Comparison of ENCODE assay signal across 8 mouse cellular contexts in genomic region chr11:94629199-94629883, GRCm38 (mm10). TPM values are rescaled to one million over a fixed set of nuclear protein-coding genes. Genes with fewer than 3 reads are reported as not detected.
DNase-seq lines count a peak whose midpoint lies in the region; ATAC-seq and TF ChIP-seq lines count a peak whose summit lies in the region.

Gene Lrrc59, plus strand, starts transcription at chr11:94629767.

- WGBS in forebrain, embryonic 14.5 days, result 7% methylated on average over 40 of the region's 41 CpGs
- WGBS in neural tube, embryonic 15.5 days, result 6% methylated on average over 39 of the region's 41 CpGs

- ATAC-seq in cerebellum, adult (ENCODE audit: insufficient number of reproducible peaks, low FRiP score, low TSS enrichment), result peak; percentile 99
- peak; percentile 98 for ATAC-seq in forebrain, embryonic 14.5 days
- ATAC-seq in neural tube, embryonic 15.5 days (ENCODE audit: low FRiP score), result peak; percentile 96

- DNase-seq in forebrain, embryonic 14.5 days (ENCODE audit: low spot score), result peak; percentile 91
- DNase-seq in heart, postnatal 14 days, result peak; percentile 97 to 99
- DNase-seq in layer of hippocampus, adult 11-12 months (ENCODE audit: low spot score), result peak; percentile 95
- DNase-seq in lung, adult 18-20 months, result peak; percentile 93 to 95
- peak; percentile 93 for DNase-seq in testis, postnatal 14 days (ENCODE audit: low spot score)

- TF ChIP-seq CTCF in ES-Bruce4 (IDR thresholded peaks at IDR 0.05; ENCODE audit: low read depth, low read length), result peak; percentile 82

- no peaks in the 10 kb centered on the region for H3K27me3 ChIP-seq in ES-Bruce4 (ENCODE audit: control insufficient read depth, insufficient read depth, low read length, poor library complexity, severe bottlenecking)
- no peaks in the 10 kb centered on the region for H3K27me3 ChIP-seq in forebrain, embryonic 14.5 days (replicated peaks; ENCODE audit: control insufficient read depth, insufficient read depth, low read length)
- H3K27me3 ChIP-seq in neural tube, embryonic 15.5 days (replicated peaks), result no peaks in the 10 kb centered on the region

- intact Hi-C loops in heart, postnatal 14 days (cut with DNase I), result no loop called here

- H3K36me3 ChIP-seq in ES-Bruce4 (ENCODE audit: control insufficient read depth, insufficient read depth, low read length, poor library complexity, severe bottlenecking), result peaks cover 15% of the 10 kb centered on the region
- H3K36me3 ChIP-seq in forebrain, embryonic 14.5 days (ENCODE audit: control insufficient read depth, insufficient read depth, low read length), result peaks cover 25% of the 10 kb centered on the region
- peaks cover 24% of the 10 kb centered on the region for H3K36me3 ChIP-seq in neural tube, embryonic 15.5 days

- TF ChIP-seq POLR2A in ES-Bruce4 (IDR thresholded peaks at IDR 0.05; ENCODE audit: insufficient read depth, low read length), result no peak

- H3K4me1 ChIP-seq in ES-Bruce4 (ENCODE audit: control insufficient read depth, insufficient read depth, low read length), result no peaks in the 10 kb centered on the region
- H3K4me1 ChIP-seq in forebrain, embryonic 14.5 days (ENCODE audit: control insufficient read depth, insufficient read depth, low read length), result peaks cover 5% of the 10 kb centered on the region
- peaks cover 14% of the 10 kb centered on the region for H3K4me1 ChIP-seq in neural tube, embryonic 15.5 days

- peak within 1 kb of the TSS; percentile 80 for H3K9ac ChIP-seq in ES-Bruce4 (ENCODE audit: low read depth, poor library complexity, severe bottlenecking)
- H3K9ac ChIP-seq in forebrain, embryonic 14.5 days (ENCODE audit: low read length), result peak within 1 kb of the TSS; percentile 88
- H3K9ac ChIP-seq in neural tube, embryonic 15.5 days (replicated peaks), result peak within 1 kb of the TSS; percentile 90

- no peaks in the 10 kb centered on the region for H3K9me3 ChIP-seq in ES-Bruce4 (replicated peaks; ENCODE audit: control insufficient read depth, insufficient read depth, low read length, poor library complexity, severe bottlenecking)
- H3K9me3 ChIP-seq in forebrain, embryonic 14.5 days (replicated peaks; ENCODE audit: control insufficient read depth, low read length), result no peaks in the 10 kb centered on the region
- no peaks in the 10 kb centered on the region for H3K9me3 ChIP-seq in neural tube, embryonic 15.5 days (replicated peaks)

- H3K4me2 ChIP-seq in forebrain, embryonic 14.5 days (ENCODE audit: low read length), result peak within 1 kb of the TSS; percentile 86
- H3K4me2 ChIP-seq in neural tube, embryonic 15.5 days, result peak within 1 kb of the TSS; percentile 85

- H3K4me3 ChIP-seq in ES-Bruce4 (ENCODE audit: low read depth, low read length), result peak within 1 kb of the TSS; percentile 90
- H3K4me3 ChIP-seq in forebrain, embryonic 14.5 days (ENCODE audit: low read depth, low read length), result peak within 1 kb of the TSS; percentile 98
- H3K4me3 ChIP-seq in neural tube, embryonic 15.5 days (replicated peaks), result peak within 1 kb of the TSS; percentile 94

- peak within 1 kb of the TSS; percentile 32 for H3K27ac ChIP-seq in ES-Bruce4 (ENCODE audit: insufficient read depth, low read length)
- H3K27ac ChIP-seq in forebrain, embryonic 14.5 days (ENCODE audit: low read depth, low read length), result peak within 1 kb of the TSS; percentile 55
- H3K27ac ChIP-seq in neural tube, embryonic 15.5 days (replicated peaks), result peak within 1 kb of the TSS; percentile 79

- peak; percentile 60; the same call in 1 of the 2 replicates for TF ChIP-seq EP300 in ES-Bruce4 (IDR thresholded peaks at IDR 0.05; ENCODE audit: insufficient read depth, low read depth, low read length)

RNA-seq across cellular contexts. Expression of gene Lrrc59, which starts in this region (rescaled TPM):
- polyA plus RNA-seq in ES-Bruce4 (2011; ENCODE audit: insufficient read depth, insufficient read length, low read depth, missing spikeins), result 163 and 171 TPM in 2 replicates
- 120 and 137 TPM in 2 replicates for polyA plus RNA-seq in forebrain, embryonic 14.5 days (2014; fragmentation: Nextera tagmentation; extraction: Ambion mirVana)
- 10 to 100 TPM; 34.7 to 37.3 TPM for total RNA-seq in heart, postnatal 14 days (2021)
- polyA plus RNA-seq in neural tube, embryonic 15.5 days (2015; fragmentation: Nextera tagmentation; extraction: Ambion mirVana), result 148 and 163 TPM in 2 replicates

Comparison
In these comparisons a context has a peak if more than half of its experiments do, and no peak if none do; other contexts are left out.
1. Peak in every context shown above with its lines: DNase-seq, ATAC-seq, H3K4me3 ChIP-seq and H3K27ac ChIP-seq.